Mouse (Mus musculus) 3134 (cell line): ENCODE data around the gene Ube4b.

ENCODE experiments used
- DNase-seq: peaks from one replicate; pipeline ENCODE4 v3.0.0-alpha.2; 2011; ENCODE audit warnings: low spot score; ENCODE audit not compliant: insufficient read length; ENCODE audit errors: extremely low read depth

The Ube4b gene

DNA sequence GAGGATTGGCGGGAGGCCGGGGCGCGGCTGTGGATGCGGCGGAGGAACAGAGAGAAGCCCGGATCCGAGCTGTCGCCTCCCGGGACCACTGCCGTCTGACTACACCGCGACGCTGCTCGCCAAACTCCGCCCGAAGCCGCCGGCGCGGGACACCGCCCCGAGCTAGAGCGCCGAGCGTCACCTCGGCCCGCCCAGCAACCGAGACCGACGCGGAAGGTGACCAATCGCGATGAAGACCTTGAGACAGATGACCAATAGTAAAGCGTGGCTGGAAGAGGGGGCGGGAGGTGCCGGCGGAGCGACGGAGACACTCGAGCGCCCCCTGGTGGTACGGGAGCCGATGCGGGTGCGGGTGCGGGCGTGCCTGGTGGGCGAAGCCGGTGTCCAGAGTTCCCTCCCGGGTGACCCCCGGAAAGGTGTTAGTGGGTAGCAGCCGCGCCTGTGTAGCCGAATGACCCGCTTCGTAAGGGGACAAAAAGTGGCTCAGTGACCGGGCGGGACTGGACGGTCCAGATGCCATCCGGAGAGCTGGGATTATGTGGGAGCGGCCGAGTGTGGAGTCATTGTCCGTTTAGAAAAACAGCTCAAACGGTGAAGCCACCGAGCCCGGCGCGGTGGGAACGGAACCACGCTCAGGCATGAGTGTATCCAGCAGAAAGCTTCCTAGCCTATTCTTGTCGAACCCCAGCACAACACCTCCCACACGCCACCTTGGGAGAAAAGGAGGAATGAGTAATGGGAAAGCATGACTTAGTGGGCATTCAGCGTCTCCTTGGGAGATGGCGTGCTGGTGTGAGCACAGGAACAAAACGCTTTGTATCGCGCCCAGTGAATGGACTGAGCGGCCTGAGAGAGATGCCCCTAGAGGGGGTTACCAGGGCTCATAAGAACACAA is 118.7 kb downstream of the Ube4b start, which contains the start of gene Kif1b:
Kif1b (minus strand) TSS at position 98 of the 895 bp plus-strand sequence.
- DNase-seq: peak; percentile 88

DNA sequence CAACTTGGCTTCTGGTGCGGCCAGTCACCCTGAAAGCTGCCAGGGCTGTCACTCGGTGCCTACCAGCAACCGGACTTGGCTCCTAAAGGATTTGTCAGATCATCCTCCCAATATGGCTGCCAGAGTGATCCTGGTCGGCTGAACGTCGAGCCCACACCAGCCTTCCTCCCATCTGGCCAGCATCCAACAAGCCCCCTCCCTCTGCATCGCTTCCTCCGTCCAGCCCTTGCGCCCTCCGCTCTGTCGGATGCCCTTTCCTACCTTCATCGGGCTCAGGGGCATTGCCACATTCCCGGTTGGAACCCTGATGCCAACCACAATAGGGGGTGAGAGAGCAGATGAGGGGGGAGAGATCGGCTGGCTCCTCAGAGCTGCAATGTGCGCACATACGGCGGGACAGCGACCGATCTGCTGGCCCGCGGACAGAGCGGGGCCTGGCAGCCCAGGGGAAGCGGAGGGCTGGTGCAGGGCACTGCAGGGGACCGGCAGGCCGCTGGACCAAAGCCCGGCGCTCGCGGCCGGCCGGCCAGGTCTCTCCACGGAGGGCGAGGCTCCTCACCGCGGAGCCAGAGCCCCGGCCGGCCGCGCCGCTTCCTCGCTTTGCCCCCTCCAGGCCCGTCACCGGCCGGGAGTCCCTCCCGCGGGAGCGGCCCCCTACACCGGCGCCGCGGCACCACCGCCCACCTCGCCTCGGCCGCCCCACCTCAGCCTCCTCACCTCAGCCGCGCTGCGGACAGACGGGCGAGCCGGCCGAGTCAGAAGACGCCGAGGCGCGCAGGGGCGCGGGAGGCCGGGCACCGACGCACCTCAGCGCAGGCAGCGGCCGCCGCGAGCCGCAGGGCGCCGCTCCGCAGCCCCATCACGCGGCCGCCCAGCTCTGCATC is 119.6 kb downstream of the Ube4b start:
- peak; percentile 74 for DNase-seq

DNA sequence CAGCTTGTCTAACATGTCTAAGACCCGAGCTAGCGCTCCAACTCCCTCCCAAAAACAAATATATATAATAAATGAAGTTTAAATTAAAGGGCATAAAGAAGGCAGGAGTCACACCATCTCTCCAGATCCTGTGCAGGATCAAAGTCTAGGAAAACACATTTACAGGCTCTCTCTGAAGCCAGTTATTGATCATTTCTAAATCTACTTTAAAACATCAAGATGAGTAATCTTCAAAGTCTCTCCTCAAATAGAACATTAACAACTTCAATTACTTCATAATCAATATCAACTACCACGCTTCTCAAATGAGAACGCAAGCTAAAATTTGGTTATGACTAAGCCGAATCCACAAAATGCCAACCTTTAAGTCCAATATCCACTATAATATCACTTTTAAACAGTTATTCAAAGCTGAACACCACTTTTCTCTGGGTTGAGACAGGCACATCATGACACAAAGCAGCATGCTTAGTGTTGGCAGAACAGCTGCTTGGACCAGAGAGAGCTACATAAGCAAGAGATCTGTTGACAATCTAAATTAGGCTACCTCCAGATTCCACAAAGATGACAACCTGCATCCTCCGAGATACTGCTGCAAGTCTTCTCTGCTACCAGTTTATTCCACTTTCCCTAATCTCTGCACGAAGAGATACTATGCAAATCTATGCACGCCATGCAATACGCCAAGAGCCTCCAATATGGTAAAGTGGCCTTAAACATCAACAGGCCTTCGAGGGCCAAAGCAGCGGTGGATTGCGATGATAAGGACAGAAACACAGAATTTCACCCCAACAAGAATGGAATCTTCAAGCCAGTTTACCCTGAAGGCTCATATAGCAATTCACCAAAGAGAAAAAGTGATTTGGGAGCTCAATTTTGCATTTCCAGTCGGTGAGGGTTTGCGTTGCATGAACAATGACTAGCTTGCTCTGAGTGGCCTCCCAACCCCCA is 120.5 kb downstream of the Ube4b start:
- no peak for DNase-seq

DNA sequence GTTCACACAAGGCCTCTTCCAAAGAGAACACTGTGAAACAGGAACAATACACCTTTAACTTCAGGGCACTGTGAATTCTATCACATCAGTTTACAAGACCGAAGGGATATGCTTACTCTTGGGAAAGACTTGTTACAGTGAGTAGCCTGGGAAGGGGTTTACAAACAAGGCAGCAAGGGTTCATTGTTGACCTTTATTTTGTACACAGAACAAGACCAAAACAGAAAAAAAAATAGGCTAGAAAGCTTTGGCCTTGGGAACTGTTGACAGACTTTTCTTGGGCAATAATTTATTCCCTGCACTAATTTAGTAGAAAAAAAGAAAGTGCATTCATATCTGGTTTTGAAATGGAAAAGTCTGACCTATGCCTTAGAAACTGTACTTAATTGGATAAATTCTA is 122.1 kb downstream of the Ube4b start:
- no peak for DNase-seq

DNA sequence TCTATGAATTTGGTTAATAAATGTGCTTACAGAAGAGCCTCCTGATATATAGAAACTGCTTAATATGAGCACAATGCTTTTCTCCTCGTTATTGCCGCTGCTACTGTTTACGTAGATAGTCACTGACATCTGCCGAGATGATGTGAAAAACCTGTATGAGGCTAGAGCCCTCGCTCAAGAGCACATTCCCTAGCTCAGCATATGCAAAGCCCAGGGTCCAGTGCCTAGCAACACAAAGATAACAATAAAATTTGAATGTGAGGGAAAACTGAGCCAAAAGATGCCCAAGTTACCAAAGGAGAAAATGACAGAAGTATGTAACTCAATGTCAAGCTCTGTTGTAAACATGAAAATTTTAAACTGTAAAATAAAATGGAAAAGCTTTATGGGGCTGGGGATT is 123.0 kb downstream of the Ube4b start:
- DNase-seq: no peak

DNA sequence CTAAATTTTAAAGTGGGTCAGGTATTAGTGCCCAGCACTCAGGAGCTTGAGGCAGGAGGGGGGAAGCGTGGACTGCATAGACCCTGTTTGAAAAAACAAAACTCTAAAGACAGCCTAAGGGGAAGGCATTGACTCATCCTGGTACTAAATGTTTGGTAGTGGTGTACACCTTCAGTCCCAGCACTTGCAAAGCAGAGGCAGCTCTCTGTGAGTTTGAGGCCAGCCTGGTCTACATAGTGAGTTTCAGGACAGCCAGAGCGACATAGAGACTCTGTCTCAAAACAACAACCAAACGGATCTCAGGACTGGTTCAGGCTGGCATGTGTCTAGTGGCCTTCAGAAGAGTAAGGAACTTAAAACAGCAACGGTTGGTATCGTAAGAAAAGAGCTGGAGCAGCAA is 123.8 kb downstream of the Ube4b start:
- DNase-seq: no peak

DNA sequence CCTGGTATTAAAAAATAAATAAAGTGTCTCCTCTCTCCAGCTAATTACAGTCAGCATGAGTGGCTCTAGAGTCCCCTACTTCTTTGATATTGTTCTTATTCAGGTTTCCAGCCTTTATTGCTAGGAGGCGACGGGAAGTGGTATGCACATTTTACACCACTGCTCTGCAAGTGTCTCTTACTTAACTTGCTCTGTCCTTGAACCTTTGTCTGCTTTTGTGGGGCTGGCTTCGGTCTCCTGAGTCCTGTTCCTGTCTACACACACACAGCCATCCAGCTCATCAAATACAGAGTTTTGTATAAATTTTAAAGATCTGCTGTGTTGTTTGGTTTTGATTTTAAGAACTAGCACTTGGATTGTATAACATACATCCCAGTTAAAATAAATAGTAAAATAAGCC is 124.4 kb downstream of the Ube4b start:
- no peak for DNase-seq

DNA sequence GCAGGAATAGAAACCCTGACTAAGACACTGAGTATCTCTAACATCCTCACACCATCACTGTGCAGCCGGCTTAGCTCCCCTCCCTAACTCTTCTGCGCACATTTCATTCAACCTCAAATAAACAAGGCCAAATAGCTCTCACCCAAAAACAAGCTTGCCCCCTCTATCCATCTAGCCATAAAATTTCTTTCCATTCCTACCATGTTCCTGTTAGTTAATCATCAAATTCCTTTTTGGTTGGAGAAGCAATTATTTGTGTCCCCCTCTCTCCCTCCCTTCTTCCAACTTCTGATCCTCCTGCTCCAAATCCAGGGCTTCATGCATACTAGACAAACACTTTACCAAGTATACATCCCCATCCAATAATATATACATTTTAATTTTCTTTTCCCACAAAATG is 130.0 kb downstream of the Ube4b start:
- no peak for DNase-seq

DNA sequence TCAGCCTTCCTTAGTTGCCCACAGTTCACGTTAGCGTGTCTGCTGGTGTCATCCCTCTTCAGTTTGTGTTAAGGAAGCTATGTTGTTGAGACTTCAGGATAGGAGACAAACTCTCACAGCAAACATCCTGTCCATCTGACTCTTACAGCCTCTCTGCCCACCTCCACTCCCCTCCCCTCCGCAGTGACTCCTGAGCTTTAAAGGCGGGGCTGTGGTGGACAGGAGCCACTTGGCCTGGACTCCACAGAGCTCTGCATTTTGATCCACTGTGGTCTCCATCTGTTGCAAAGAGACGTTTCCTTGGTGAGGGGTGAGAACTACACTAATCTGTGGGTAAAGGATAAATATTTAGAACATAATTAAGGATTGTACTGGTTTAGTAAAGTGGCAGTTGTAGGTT is 133.6 kb downstream of the Ube4b start:
- DNase-seq: no peak

DNA sequence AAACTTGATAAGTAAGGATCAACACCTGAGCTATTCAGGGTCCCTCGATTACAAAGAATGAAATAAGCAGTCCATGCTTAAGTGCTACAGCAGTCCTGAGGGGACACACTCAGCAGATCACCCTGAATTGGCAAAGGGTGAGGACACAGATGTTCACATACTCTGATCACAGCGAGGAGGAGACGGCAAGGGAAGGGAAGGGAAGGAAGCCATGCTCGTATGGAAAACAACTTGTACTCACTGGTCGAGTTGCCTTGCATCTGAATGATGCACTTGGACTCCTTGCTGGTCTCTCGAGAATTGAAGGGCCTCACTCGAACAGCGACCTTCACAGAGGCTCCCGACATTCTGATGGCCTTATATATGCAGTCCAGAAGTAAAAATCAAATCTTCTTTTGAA is 135.5 kb downstream of the Ube4b start:
- DNase-seq: no peak

DNA sequence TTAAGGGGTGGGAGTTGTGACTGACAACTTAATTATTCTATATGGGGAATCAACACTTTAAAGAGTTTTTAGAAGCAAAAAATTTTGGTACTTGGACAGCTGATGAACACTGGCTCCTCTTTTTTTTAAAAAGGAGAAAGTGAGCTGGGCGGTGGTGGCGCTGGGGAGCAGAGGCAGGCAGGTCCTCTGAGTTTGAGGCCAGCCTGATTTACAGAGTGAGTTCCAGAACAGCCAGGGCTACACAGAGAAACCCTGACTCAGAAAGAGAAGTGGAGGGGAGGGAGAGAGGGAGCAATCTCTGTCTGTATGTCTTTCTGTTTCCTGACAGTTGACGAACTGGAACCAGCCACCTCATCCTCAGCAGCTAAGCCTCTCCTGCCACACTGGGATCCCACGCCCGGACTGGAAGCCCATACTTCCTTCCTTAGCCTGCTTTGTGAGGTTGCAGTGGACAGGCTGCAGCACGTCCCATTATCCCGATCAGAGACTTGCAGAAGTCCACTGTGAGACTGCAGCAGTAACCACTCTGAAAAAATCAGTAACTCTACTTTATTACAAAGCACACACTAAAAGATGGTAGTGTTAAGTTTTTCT is 136.3 kb downstream of the Ube4b start:
- no peak for DNase-seq

DNA sequence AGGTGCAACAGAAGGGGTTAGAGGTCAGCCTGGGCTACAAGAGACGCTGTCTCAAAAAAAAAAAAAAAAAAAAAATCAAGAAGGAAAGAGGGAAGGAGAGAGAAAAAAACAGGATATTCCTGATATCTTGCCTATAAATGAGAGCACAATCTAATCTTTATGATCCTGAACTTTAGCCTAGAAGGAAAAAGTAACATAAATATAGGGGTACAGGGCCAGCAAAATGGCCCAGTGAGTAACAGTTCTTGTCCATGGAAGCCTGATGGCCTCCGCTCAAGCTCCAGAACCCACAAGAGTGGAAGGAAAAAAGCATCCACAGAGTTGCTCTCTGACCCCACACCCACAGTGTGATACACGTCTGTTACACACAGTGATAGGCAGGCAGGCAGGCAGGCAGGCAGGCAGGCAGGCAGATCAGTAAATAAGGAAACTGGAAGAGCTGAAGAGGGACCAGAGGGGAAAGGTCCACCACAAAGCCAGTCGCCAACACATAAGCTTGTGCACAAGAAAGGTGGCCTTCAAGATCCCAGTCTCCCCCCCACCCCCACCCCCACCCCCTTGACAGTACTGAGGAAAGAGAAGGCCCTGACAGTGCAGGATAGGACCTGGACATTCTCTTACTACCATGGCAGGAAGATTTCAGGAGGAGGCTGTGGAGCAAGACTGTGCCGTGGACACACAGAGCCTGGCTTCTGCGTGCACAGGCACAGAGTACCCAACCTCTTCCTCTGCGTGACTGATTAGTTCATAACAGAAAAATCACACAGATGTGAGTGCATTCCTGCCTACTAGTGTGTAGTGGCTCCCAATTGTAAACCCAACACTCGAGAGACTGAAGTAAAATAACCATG is 140.0 kb downstream of the Ube4b start:
- no peak for DNase-seq

DNA sequence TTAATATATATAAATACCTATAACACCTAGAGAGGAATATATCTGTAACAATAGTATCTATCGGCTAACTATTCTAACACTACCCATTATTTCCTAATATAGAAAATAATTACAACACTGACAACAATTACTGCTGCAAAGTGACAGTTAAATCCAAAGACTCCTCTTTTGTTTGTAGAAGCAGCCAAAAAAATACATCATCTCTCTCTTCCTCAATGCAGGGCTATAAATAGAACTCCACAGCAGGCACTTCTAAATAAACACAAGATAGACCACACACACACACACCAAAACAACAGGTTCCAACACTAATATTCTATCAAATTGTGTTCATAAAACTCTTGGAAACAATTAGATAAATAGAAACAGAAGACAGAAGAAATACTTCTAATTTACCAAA is 140.9 kb downstream of the Ube4b start:
- DNase-seq: no peak

DNA sequence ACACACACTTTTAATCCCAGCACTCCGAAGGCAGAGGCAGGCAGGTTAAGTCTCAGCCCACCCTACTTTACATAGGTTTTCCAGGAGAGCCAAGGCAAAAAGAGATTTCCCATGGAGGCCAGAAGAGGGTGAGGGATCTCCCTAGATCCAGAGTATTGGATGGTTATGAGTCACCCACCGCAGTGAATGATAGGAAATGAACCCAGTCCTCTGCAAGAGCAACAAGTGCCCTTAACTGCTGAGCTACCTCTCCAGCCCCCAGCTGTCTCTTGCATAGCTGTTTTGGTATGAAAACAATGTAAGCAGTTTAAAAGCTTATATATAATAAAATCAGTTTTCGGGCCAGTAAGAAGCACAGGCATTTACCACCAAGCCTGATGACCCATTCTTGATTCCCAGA is 143.5 kb downstream of the Ube4b start:
- DNase-seq: no peak

DNA sequence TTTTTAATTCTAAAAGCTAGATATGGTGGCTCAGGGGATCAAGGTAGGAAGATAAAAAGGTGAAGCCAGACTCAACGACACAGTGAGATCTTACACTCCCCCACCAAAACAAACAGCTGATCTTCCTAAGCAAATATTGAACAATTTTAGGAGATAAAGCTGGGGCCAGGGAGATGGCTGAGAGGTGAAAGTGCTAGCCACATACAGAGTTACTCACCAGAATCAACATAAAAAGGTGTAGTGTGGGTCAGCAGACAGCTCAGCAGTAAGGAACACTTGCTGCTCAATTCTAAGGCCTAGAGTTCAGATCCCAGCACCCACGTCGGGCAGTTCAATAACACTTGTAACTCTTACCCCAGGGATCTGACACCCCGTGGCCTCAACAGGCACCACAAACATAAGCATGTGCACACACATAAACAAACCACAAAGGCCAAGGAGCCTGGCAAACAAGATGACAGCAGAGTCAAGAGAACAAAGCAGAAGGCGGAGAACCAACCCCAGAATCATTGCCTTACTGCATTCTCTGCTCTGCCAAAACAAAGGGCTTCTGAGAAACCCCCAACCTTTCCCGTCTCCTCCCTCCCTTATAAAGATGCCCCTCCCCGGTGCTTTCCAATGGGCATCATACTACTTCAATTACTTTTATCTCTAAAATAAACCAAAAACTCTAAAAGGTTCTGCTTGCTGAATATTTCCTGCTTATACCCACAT is 144.4 kb downstream of the Ube4b start:
- DNase-seq: no peak
